Mouse (Mus musculus) myocyte (in vitro differentiated cells): ENCODE results near the gene Mmp2. TPM values are rescaled to one million over a fixed set of nuclear protein-coding genes. Genes with fewer than 3 reads are reported as not detected.
A peak's percentile ranks its signal among the peaks of the same experiment; 100 is the strongest.
"Not testable (repeated sequence)": the region's sequence is repeated elsewhere in the genome, so short reads cannot be mapped to it uniquely, and the experiment has no call there.

Experiments
- H3K27me3 ChIP-seq: one replicate; pipeline ENCODE4 v1.6.1; 2011; ENCODE audit not compliant: control insufficient read depth, insufficient read depth, insufficient read length
- H3K36me3 ChIP-seq: one replicate; pipeline ENCODE4 v1.6.1; 2011; ENCODE audit not compliant: control insufficient read depth, insufficient read depth
- H3K4me2 ChIP-seq: one replicate; pipeline ENCODE4 v1.6.1; 2011; ENCODE audit warnings: low read depth, control low read depth
- H3K4me3 ChIP-seq: one replicate; pipeline ENCODE4 v1.5.1; 2011; ENCODE audit warnings: mild to moderate bottlenecking, control low read depth, moderate library complexity
- H3K79me2 ChIP-seq: one replicate; pipeline ENCODE4 v1.6.1; 2011; ENCODE audit not compliant: control insufficient read depth, insufficient read depth
- H3ac ChIP-seq: one replicate; pipeline ENCODE4 v1.6.1; 2011; ENCODE audit not compliant: control insufficient read depth, insufficient read length
- CEBPB ChIP-seq: IDR thresholded peaks from 2 replicates; pipeline ENCODE4 v1.6.1; 2011; ENCODE audit warnings: mild to moderate bottlenecking, moderate library complexity; ENCODE audit not compliant: poor library complexity, insufficient read depth, severe bottlenecking
- E2F4 ChIP-seq: IDR thresholded peaks from one replicate; pipeline ENCODE4 v1.6.1; 2011; ENCODE audit warnings: mild to moderate bottlenecking, control low read depth, moderate library complexity; ENCODE audit not compliant: insufficient read depth
- MAX ChIP-seq: IDR thresholded peaks from one replicate; pipeline ENCODE4 v1.6.1; 2011; ENCODE audit warnings: low read depth, mild to moderate bottlenecking, control low read depth
- MYOD1 ChIP-seq, 3 experiments: IDR thresholded peaks; one replicate each; pipeline ENCODE4 v1.6.1; 2011; ENCODE audit warnings: control low read depth in 2 of 3, low read depth in 2 of 3, mild to moderate bottlenecking in 2 of 3, moderate library complexity in 1 of 3; ENCODE audit not compliant: insufficient read length in 2 of 3, control insufficient read depth in 1 of 3
- MYOG ChIP-seq, 3 experiments: IDR thresholded peaks; one replicate each; pipeline ENCODE4 v1.6.1; 2011; ENCODE audit warnings: control low read depth in 2 of 3, low read depth in 2 of 3, mild to moderate bottlenecking in 2 of 3; ENCODE audit not compliant: insufficient read length in 2 of 3, control insufficient read depth in 1 of 3, insufficient read depth in 1 of 3
- POLR2A ChIP-seq: IDR thresholded peaks from one replicate; pipeline ENCODE4 v1.6.1; 2011; ENCODE audit warnings: low read depth, mild to moderate bottlenecking, control low read depth, moderate library complexity; ENCODE audit not compliant: insufficient read length
- POLR2AphosphoS2 ChIP-seq: IDR thresholded peaks from one replicate; pipeline ENCODE4 v1.6.1; 2011; ENCODE audit warnings: low read depth, control low read depth; ENCODE audit not compliant: insufficient read length
- REST ChIP-seq: IDR thresholded peaks from one replicate; pipeline ENCODE4 v1.6.1; 2011; ENCODE audit warnings: mild to moderate bottlenecking, control low read depth, moderate library complexity; ENCODE audit not compliant: insufficient read depth, insufficient read length
- SRF ChIP-seq: IDR thresholded peaks from one replicate; pipeline ENCODE4 v1.6.1; 2011; ENCODE audit warnings: low read depth; ENCODE audit not compliant: control insufficient read depth, insufficient read length
- TCF12 ChIP-seq: IDR thresholded peaks from one replicate; pipeline ENCODE4 v1.6.1; 2011; ENCODE audit warnings: mild to moderate bottlenecking, control low read depth; ENCODE audit not compliant: poor library complexity, insufficient read depth, severe bottlenecking
- TCF3 ChIP-seq: IDR thresholded peaks from one replicate; pipeline ENCODE4 v1.6.1; 2011; ENCODE audit warnings: low read depth, control low read depth; ENCODE audit not compliant: insufficient read length
- USF1 ChIP-seq: IDR thresholded peaks from one replicate; pipeline ENCODE4 v1.6.1; 2011; ENCODE audit warnings: low read depth, mild to moderate bottlenecking, control low read depth, moderate library complexity
- polyA plus RNA-seq: library from polyadenylated mRNA; unstranded; fragments of >200 nt; fragmentation: generic; extraction: Trizol; gene quantifications from one replicate; pipeline ENCODE4 v1.2.1, GENCODE M21; 2012; ENCODE audit warnings: missing spikeins

Mmp2 gene
- polyA plus RNA-seq, result 78.8 TPM

DNA sequence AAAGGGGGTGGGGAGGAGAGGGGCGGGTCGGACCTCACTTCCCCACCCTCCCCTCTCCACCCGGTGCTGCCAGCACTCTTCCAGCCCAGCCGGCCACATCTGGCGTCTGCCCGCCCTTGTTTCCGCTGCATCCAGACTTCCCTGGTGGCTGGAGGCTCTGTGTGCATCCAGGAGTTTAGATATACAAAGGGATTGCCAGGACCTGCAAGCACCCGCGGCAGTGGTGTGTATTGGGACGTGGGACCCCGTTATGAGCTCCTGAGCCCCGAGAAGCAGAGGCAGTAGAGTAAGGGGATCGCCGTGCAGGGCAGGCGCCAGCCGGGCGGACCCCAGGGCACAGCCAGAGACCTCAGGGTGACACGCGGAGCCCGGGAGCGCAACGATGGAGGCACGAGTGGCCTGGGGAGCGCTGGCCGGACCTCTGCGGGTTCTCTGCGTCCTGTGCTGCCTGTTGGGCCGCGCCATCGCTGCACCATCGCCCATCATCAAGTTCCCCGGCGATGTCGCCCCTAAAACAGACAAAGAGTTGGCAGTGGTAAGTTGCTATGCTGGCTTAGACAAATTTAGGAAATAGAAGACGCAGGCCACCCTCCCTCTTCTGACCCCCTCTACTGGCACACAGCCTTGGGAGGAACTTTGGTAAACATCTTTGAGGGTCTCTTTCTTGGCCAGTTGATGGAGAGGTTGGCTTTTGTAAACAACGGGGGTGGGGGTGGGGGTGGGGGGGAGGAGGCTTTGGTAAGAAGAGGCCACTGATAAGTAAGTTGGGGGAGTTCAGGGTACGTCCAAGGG is at the start of gene Mmp2:
Mmp2 (plus strand) TSS at position 49 of the 792 bp plus-strand sequence.
- Histone ChIP-seq H3K4me3 (peak within 1 kb of the TSS; percentile 30), H3K36me3 (no peaks in the 10 kb centered on the region), H3K79me2 (no peaks in the 10 kb centered on the region), H3K27me3 (no peaks in the 10 kb centered on the region), H3ac (no peak within 1 kb of the TSS), H3K4me2 (peak within 1 kb of the TSS; percentile 36)
- TF ChIP-seq POLR2A (peak; percentile 21), SRF (no peak)

DNA sequence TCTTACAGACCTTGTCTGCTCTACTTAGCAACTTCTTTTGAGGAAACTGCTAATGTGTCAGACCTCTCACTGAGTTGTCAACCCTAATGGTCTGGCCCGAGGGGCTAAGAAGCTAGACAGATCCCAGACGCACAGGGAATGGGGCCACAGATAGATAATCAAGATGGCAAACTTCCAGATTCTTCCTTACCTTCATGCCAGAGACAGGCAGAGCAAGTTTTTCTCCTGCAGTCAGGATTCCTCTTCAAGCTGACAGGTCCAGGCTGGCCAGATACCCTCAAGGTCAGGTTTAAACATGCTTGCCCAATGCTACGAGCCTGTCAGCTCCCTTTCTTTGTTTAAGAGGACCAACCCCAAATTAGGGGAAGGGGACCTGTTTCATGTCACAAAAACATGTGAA is 46.1 kb upstream of the Mmp2 start:
- Histone ChIP-seq H3K4me2 (no peak overlapping the region), H3K36me3 (no peaks in the 10 kb centered on the region), H3ac (no peak overlapping the region), H3K27me3 (no peaks in the 10 kb centered on the region), H3K79me2 (no peaks in the 10 kb centered on the region), H3K4me3 (no peak overlapping the region)
- TF ChIP-seq MYOD1 (IDR thresholded peaks at IDR 0.05; ENCODE audit: control insufficient read depth in 1 of 3, insufficient read length in 2 of 3, low read depth in 2 of 3), result no peak
- TF ChIP-seq SRF, result no peak
- no peak for TF ChIP-seq MYOG (IDR thresholded peaks at IDR 0.05; ENCODE audit: control insufficient read depth in 1 of 3, insufficient read depth in 1 of 3, insufficient read length in 2 of 3, low read depth in 2 of 3)
- no peak for TF ChIP-seq MAX
- no peak for TF ChIP-seq TCF3
- TF ChIP-seq POLR2A, result no peak
- TF ChIP-seq USF1, result no peak
- no peak for TF ChIP-seq POLR2AphosphoS2
- TF ChIP-seq REST, result no peak
- no peak for TF ChIP-seq CEBPB
- no peak for TF ChIP-seq E2F4
- no peak for TF ChIP-seq TCF12

DNA sequence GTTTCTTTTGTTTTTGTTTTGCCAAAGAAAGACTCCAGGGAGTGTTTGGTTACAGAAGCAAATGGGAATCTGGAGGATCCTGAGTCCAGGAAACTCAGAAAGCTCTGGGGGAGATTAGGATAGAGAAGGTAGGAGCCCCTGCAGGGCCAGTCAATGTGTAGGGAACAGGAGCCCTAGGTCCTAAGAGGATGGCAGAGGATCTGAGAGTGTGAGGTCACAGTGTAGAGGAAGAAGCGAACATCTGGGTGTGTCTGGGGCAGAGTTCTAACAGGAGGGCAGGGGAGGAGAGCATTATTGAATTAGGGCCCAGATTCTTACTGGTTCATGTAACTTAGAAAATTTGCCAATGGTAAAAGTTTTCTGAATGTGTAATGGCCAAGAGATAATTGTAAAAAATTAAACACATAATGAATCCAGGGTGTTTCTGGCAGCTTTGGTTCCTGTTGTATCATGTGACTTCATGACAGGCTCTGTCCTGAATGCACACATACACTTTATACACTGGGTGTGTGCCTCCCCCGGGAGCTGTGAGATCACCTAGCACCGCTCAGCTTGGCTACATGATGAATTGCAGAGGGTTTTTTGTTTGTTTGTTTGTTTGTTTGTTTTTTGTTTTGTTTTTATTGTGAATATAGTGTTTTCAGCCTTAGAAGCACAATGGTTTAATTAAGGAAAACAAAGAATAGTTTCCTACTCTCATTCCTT is 43.0 kb upstream of the Mmp2 start:
- H3K4me3 ChIP-seq, result no peak overlapping the region
- no peaks in the 10 kb centered on the region for H3K27me3 ChIP-seq
- no peaks in the 10 kb centered on the region for H3K36me3 ChIP-seq
- no peak for TF ChIP-seq TCF3
- no peak for TF ChIP-seq MYOD1 (IDR thresholded peaks at IDR 0.05; ENCODE audit: control insufficient read depth in 1 of 3, insufficient read length in 2 of 3, low read depth in 2 of 3)
- no peak for TF ChIP-seq REST
- no peak for TF ChIP-seq MAX
- TF ChIP-seq CEBPB, result no peak
- no peak for TF ChIP-seq POLR2A
- no peak for TF ChIP-seq TCF12
- no peak for TF ChIP-seq E2F4
- TF ChIP-seq SRF, result no peak
- no peak for TF ChIP-seq POLR2AphosphoS2
- TF ChIP-seq USF1, result no peak
- TF ChIP-seq MYOG (IDR thresholded peaks at IDR 0.05; ENCODE audit: control insufficient read depth in 1 of 3, insufficient read depth in 1 of 3, insufficient read length in 2 of 3, low read depth in 2 of 3), result no peak
- H3ac ChIP-seq, result no peak overlapping the region
- H3K4me2 ChIP-seq, result no peak overlapping the region
- H3K79me2 ChIP-seq, result no peaks in the 10 kb centered on the region

DNA sequence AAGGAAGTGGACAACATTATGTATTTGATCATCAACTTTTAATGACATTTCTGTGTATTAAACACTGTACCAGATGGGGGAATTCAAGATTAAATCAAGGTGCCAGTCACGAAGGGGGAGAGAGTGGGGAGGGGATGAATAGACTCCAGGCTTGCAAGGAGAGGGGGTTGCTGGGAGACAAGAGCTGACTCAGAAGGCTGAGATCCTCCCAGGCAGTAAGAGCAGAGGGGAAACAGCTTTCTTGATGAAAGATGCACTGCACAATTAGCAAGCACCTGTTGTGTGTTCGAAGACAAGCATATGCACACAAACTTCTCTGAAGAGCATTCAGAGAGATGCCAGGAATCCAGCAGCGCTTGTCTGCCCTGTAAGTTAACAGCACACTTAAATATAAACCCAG is 36.3 kb upstream of the Mmp2 start:
- no peaks in the 10 kb centered on the region for H3K36me3 ChIP-seq

DNA sequence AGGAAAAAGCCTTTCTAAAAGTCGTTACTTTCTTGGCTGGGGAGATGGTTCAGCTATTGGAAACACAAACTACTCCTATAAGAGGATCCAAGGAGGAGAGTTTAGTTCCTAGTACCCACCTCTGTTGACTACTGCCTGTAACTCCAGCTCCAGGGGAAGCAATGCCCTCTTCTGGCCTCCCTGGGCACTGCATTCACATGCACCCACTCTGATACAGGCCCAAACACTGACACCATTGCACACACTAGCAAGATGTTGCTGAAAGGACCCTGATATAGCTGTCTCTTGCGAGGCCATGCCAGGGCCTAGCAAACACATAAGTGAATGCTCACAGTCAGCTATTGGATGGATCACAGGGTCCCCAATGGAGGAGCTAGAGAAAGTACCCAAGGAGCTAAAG is 35.1 kb upstream of the Mmp2 start:
- H3K4me2 ChIP-seq, H3K36me3 ChIP-seq: not testable (repeated sequence)

More for the DNA sequence above, 36.3 kb upstream of the Mmp2 start:
- H3K27me3 ChIP-seq, result no peaks in the 10 kb centered on the region
- no peak overlapping the region for H3K4me3 ChIP-seq
- H3K4me2 ChIP-seq, result no peak overlapping the region
- H3ac ChIP-seq, result no peak overlapping the region
- H3K79me2 ChIP-seq, result no peaks in the 10 kb centered on the region
- TF ChIP-seq SRF, result no peak
- TF ChIP-seq CEBPB, result no peak
- no peak for TF ChIP-seq E2F4
- no peak for TF ChIP-seq TCF3
- no peak for TF ChIP-seq MYOD1 (IDR thresholded peaks at IDR 0.05; ENCODE audit: control insufficient read depth in 1 of 3, insufficient read length in 2 of 3, low read depth in 2 of 3)
- no peak for TF ChIP-seq POLR2AphosphoS2
- TF ChIP-seq REST, result no peak
- TF ChIP-seq POLR2A, result no peak
- no peak for TF ChIP-seq MAX
- no peak for TF ChIP-seq TCF12
- TF ChIP-seq MYOG (IDR thresholded peaks at IDR 0.05; ENCODE audit: control insufficient read depth in 1 of 3, insufficient read depth in 1 of 3, insufficient read length in 2 of 3, low read depth in 2 of 3), result no peak
- TF ChIP-seq USF1, result no peak

More for the DNA sequence above, 35.1 kb upstream of the Mmp2 start:
- not testable (repeated sequence) for H3K4me3 ChIP-seq, H3ac ChIP-seq, H3K27me3 ChIP-seq, H3K79me2 ChIP-seq
